Mouse (Mus musculus) ES-E14 (cell line): Measurements from ENCODE around the gene Aldh9a1. TPM values are rescaled to one million over a fixed set of nuclear protein-coding genes. Genes with fewer than 3 reads are reported as not detected.

ENCODE experiments used
- DNase-seq: peaks from one replicate; pipeline ENCODE4 v3.0.0-alpha.2; 2013; ENCODE audit warnings: low read depth, low spot score
- H3K27ac ChIP-seq: 2 replicates; pipeline ENCODE4 v1.5.1; 2012; ENCODE audit warnings: low read depth, mild to moderate bottlenecking, low read length, moderate library complexity, mixed read lengths; ENCODE audit not compliant: poor library complexity, insufficient read depth, severe bottlenecking
- H3K36me3 ChIP-seq: 2 replicates; pipeline ENCODE4 v1.6.1; 2012; ENCODE audit warnings: mild to moderate bottlenecking, low read length, moderate library complexity, mixed read lengths; ENCODE audit not compliant: control insufficient read depth, poor library complexity, insufficient read depth, severe bottlenecking
- H3K4me1 ChIP-seq, 2 experiments: fragments of 150-350 bp in 1 of 2; sonication (generic) in 1 of 2; 2 replicates each; pipeline ENCODE4 v1.6.1; 2012; ENCODE audit warnings: low read length in 2 of 2, mild to moderate bottlenecking in 1 of 2, mixed read lengths in 1 of 2; ENCODE audit not compliant: control insufficient read depth in 2 of 2, insufficient read depth in 2 of 2, poor library complexity in 1 of 2
- H3K4me3 ChIP-seq, 2 experiments: fragments of 150-350 bp in 1 of 2; sonication (generic) in 1 of 2; 2 replicates each; pipeline ENCODE4 v1.5.1; 2012; ENCODE audit warnings: low read length in 2 of 2, low read depth in 1 of 2, mild to moderate bottlenecking in 1 of 2, mixed read lengths in 1 of 2; ENCODE audit not compliant: insufficient read depth in 1 of 2, poor library complexity in 1 of 2, severe bottlenecking in 1 of 2
- H3K9ac ChIP-seq: 2 replicates; pipeline ENCODE4 v1.6.1; 2012; ENCODE audit warnings: low read depth, mild to moderate bottlenecking, low read length, mixed read lengths; ENCODE audit not compliant: poor library complexity, insufficient read depth, severe bottlenecking
- H3K9me3 ChIP-seq: fragments of 150-350 bp; sonication (generic); 2 replicates; pipeline ENCODE4 v1.6.1; 2012; ENCODE audit warnings: low read depth, mild to moderate bottlenecking, low read length; ENCODE audit not compliant: control insufficient read depth, insufficient read depth
- CHD2 ChIP-seq: IDR thresholded peaks from 2 replicates; pipeline ENCODE4 v1.6.1; 2014; ENCODE audit warnings: mild to moderate bottlenecking, low read depth, low read length, inconsistent platforms
- HCFC1 ChIP-seq: IDR thresholded peaks from 2 replicates; pipeline ENCODE4 v1.6.1; 2012; ENCODE audit warnings: low read length, inconsistent platforms, borderline replicate concordance; ENCODE audit not compliant: insufficient read depth
- MAFK ChIP-seq: IDR thresholded peaks from 2 replicates; pipeline ENCODE4 v1.6.1; 2014; ENCODE audit warnings: mild to moderate bottlenecking, low read depth, low read length, inconsistent platforms; ENCODE audit not compliant: insufficient read depth
- ZC3H11A ChIP-seq: IDR thresholded peaks from 2 replicates; pipeline ENCODE4 v1.6.1; 2012; ENCODE audit warnings: low read depth, mild to moderate bottlenecking, inconsistent platforms, low read length, borderline replicate concordance
- ZNF384 ChIP-seq: IDR thresholded peaks from 2 replicates; pipeline ENCODE4 v1.6.1; 2012; ENCODE audit warnings: low read depth, low read length, inconsistent platforms
- in situ Hi-C, 2 experiments: fragments of 600-800 bp; cut with MboI; formaldehyde crosslinking; loops; one replicate each; pipeline ENCODE4 v1.15.1; 2025; ENCODE audit warnings: low sequenced_read_pairs in 2 of 2, inconsistent platforms in 1 of 2; ENCODE audit not compliant: unreplicated experiment in 2 of 2
- total RNA-seq: library from RNA; depleted of rRNA; stranded (reverse); fragments of 300-350 nt; gene quantifications from 2 replicates; pipeline ENCODE4 v1.2.3, GENCODE M21; 2012

The Aldh9a1 gene
- total RNA-seq, 1 experiment = 26.8 TPM

- H3K27ac ChIP-seq = no peak overlapping the region
- peaks cover 0 to 1% of the 10 kb centered on the region in 2 experiments; a peak in 1 of 4 replicates for H3K4me1 ChIP-seq
- in situ Hi-C loops = no loop called here
- no peak for TF ChIP-seq ZC3H11A
- TF ChIP-seq MAFK = no peak
- no peak for TF ChIP-seq CHD2
- no peak for TF ChIP-seq HCFC1
- no peak for TF ChIP-seq ZNF384
- H3K36me3 ChIP-seq = peaks cover 11% of the 10 kb centered on the region
- DNase-seq = no peak
- no peaks in the 10 kb centered on the region for H3K9me3 ChIP-seq
- H3K9ac ChIP-seq = peak overlapping the region; percentile 89
- H3K4me3 ChIP-seq = peak overlapping the region; percentile 92 to 98
Measured at GRCm38 (mm10) chr1:167350597-167351415, 1.0 kb downstream of the Aldh9a1 start.

- Histone ChIP-seq H3K4me3 (no peak overlapping the region), H3K9ac (no peak overlapping the region), H3K4me1 (peaks cover 0 to 1% of the 10 kb centered on the region in 2 experiments; a peak in 1 of 4 replicates), H3K27ac (no peak overlapping the region), H3K36me3 (peaks cover 21% of the 10 kb centered on the region), H3K9me3 (no peaks in the 10 kb centered on the region)
- in situ Hi-C loops = no loop called here
- TF ChIP-seq ZC3H11A (no peak), HCFC1 (no peak), MAFK (no peak), ZNF384 (no peak), CHD2 (no peak)
- DNase-seq = no peak
Measured at GRCm38 (mm10) chr1:167352403-167352802, 2.6 kb downstream of the Aldh9a1 start.

GRCm38 (mm10) chr1:167357387-167357786 lies 7.6 kb downstream of the Aldh9a1 start:
- peaks cover 36% of the 10 kb centered on the region for H3K36me3 ChIP-seq
- no peak for TF ChIP-seq ZC3H11A
- no peak for TF ChIP-seq CHD2
- no peak for TF ChIP-seq MAFK
- TF ChIP-seq ZNF384 = no peak
- TF ChIP-seq HCFC1 = no peak

GRCm38 (mm10) chr1:167358731-167359130 lies 8.9 kb downstream of the Aldh9a1 start:
- H3K9me3 ChIP-seq = no peaks in the 10 kb centered on the region
- TF ChIP-seq HCFC1 (no peak), MAFK (no peak), CHD2 (no peak), ZNF384 (no peak)
- DNase-seq = no peak
- no peak overlapping the region for H3K27ac ChIP-seq
- H3K9ac ChIP-seq = no peak overlapping the region
- H3K4me3 ChIP-seq = no peak overlapping the region
- H3K36me3 ChIP-seq = peaks cover 35% of the 10 kb centered on the region
- in situ Hi-C loops = no loop called here
- H3K4me1 ChIP-seq = no peaks in the 10 kb centered on the region

More at GRCm38 (mm10) chr1:167357387-167357786, 7.6 kb downstream of the Aldh9a1 start:
- Histone ChIP-seq H3K9ac (no peak overlapping the region), H3K4me1 (no peaks in the 10 kb centered on the region), H3K9me3 (no peaks in the 10 kb centered on the region), H3K4me3 (no peak overlapping the region), H3K27ac (no peak overlapping the region)
- in situ Hi-C loops = no loop called here
- DNase-seq = no peak

GRCm38 (mm10) chr1:167360268-167360667 lies 10.5 kb downstream of the Aldh9a1 start:
- TF ChIP-seq MAFK (no peak), HCFC1 (no peak), CHD2 (no peak), ZNF384 (no peak), ZC3H11A (no peak)
- no peak overlapping the region for H3K9ac ChIP-seq
- H3K27ac ChIP-seq = no peak overlapping the region
- no peak for DNase-seq
- in situ Hi-C loops = no loop called here
- peaks cover 28% of the 10 kb centered on the region for H3K36me3 ChIP-seq
- no peaks in the 10 kb centered on the region for H3K4me1 ChIP-seq
- no peaks in the 10 kb centered on the region for H3K9me3 ChIP-seq
- no peak overlapping the region for H3K4me3 ChIP-seq
